Mouse (Mus musculus) ovary, postnatal 10 days (tissue): Measurements from ENCODE around the gene Hs3st1.
A peak's percentile ranks its signal among the peaks of the same experiment; 100 is the strongest.
"Not testable (repeated sequence)": the region's sequence is repeated elsewhere in the genome, so short reads cannot be mapped to it uniquely, and the experiment has no call there.

Experiments used
- DNase-seq: peaks from one replicate; pipeline ENCODE4 v3.0.0; 2022; ENCODE audit warnings: low spot score

Gene Hs3st1

GRCm38 (mm10) chr5:39755375-39755774 lies at the start of gene Hs3st1:
TSS of gene Hs3st1 (minus strand) at chr5:39755475.
- DNase-seq, result not testable (repeated sequence)

GRCm38 (mm10) chr5:39804663-39805062 lies 49.4 kb upstream of the Hs3st1 start:
- DNase-seq, result no peak

- no peak for DNase-seq
Measured at GRCm38 (mm10) chr5:39803941-39804340, 48.7 kb upstream of the Hs3st1 start.

GRCm38 (mm10) chr5:39803457-39803856 lies 48.2 kb upstream of the Hs3st1 start:
- no peak for DNase-seq

- no peak for DNase-seq
Measured at GRCm38 (mm10) chr5:39802110-39802509, 46.8 kb upstream of the Hs3st1 start.

GRCm38 (mm10) chr5:39777094-39777710 lies 21.9 kb upstream of the Hs3st1 start:
- no peak for DNase-seq

- DNase-seq, result no peak
Measured at GRCm38 (mm10) chr5:39771680-39772348, 16.5 kb upstream of the Hs3st1 start.

- DNase-seq, result no peak
Measured at GRCm38 (mm10) chr5:39761682-39762456, 6.6 kb upstream of the Hs3st1 start.

GRCm38 (mm10) chr5:39758890-39759475 lies 3.7 kb upstream of the Hs3st1 start:
- DNase-seq, result no peak

GRCm38 (mm10) chr5:39736843-39737242 lies 18.4 kb downstream of the Hs3st1 start:
- no peak for DNase-seq

GRCm38 (mm10) chr5:39733750-39734443 lies 21.4 kb downstream of the Hs3st1 start:
- DNase-seq, result no peak

GRCm38 (mm10) chr5:39733013-39733749 lies 22.1 kb downstream of the Hs3st1 start:
- no peak for DNase-seq

- DNase-seq, result no peak
Measured at GRCm38 (mm10) chr5:39715694-39716550, 39.4 kb downstream of the Hs3st1 start.

GRCm38 (mm10) chr5:39715193-39715592 lies 40.1 kb downstream of the Hs3st1 start:
- no peak for DNase-seq

- DNase-seq, result no peak
Measured at GRCm38 (mm10) chr5:39705539-39705938, 49.7 kb downstream of the Hs3st1 start.

GRCm38 (mm10) chr5:39660826-39661225 lies 94.4 kb downstream of the Hs3st1 start:
- DNase-seq, result no peak

- no peak for DNase-seq
Measured at GRCm38 (mm10) chr5:39659417-39659816, 95.9 kb downstream of the Hs3st1 start.

GRCm38 (mm10) chr5:39644827-39645380 lies 110.4 kb downstream of the Hs3st1 start:
- no peak for DNase-seq

GRCm38 (mm10) chr5:39643924-39644826 lies 111.1 kb downstream of the Hs3st1 start:
- DNase-seq, result peak; percentile 58
